Mouse (Mus musculus): Measurements from ENCODE around the gene Gnb1.
"Not testable (repeated sequence)": the region's sequence is repeated elsewhere in the genome, so short reads cannot be mapped to it uniquely, and the experiment has no call there.

The Gnb1 gene

DNA sequence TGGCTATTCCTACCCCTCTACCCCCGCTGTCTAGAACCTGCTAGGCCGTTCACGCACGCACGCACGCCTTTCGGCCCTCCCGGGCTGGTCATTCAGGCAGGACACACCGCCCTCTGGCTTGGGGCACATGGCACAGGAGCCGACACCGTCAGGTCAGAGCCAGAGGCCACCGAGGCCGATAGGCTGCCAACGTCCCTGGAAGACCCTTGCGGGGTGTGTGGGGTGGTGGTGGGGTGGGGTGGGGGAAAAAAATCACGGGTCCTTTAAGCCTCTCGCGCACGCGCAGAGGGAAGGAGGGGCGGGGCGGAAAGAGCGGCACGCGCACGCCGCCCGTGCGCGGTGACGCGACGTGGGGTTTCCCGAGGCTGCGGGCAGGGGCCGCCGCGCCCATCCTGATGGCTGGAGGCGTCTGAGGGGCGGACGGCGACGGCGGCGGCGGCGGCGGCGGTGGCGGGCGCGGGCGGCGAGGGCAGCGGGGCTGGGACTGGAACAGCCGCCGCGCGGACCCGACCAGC lies at the start of gene Gnb1:
Gnb1 (plus strand) TSS at position 372 of the 515 bp plus-strand sequence.
- peak; percentile 97 for DNase-seq

DNA sequence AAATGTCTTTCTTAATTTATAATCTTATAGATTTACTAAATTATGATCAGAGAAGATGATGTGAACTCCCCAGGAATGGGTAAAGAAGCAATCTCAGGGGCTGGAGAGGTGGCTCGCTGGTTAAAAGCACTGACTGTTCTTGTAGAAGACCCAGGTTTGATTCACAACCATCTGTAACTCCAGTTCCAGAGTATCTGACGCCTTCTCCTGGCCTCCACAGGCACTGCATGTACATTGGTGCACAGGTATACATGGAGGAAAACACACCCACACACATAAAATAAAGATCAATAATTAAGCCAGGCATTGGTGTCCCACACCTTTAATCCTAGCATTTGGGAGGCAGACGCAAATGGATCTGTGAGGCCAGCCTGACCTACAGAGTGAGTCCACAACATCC lies 48.4 kb upstream of the Gnb1 start:
- DNase-seq: no peak

DNA sequence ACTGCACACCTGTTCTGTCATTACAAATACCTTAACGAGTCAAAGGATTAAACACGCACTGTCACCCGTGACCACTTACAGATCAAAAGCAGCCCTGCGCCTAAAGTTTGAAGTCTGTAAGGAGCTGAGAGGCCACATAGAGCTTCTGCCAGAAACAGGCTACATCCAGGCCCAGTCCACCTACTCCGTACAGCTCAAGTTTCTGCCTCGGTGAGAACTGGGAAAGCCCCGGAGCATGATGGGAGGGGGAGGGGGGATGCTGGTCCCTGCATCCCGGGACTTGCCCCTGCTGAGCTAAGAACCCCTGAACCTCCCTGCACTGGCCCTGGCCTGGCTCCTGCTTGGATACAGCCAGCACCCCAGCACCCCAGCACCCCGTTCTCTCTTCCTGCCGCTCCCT lies 39.6 kb upstream of the Gnb1 start:
- DNase-seq: no peak

DNA sequence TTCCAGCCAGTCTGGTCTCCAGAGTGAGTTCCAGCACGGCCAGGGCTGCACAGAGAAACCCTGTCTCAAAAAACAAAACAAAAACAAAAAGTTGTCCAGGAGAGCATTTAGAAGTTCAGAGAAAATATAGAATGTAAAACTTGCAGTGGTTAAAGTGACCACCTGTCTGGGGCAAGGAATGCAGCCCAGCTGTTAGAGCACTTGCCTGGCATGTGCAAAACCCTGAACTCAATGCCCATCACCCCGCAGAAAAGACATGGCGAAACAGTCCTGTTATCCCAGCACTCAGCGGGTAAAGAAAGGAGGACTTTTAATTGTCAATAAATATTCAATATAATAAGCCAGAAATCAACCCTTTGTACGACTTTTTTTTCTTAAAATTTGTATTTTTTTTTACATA lies 32.6 kb upstream of the Gnb1 start:
- DNase-seq: no peak

DNA sequence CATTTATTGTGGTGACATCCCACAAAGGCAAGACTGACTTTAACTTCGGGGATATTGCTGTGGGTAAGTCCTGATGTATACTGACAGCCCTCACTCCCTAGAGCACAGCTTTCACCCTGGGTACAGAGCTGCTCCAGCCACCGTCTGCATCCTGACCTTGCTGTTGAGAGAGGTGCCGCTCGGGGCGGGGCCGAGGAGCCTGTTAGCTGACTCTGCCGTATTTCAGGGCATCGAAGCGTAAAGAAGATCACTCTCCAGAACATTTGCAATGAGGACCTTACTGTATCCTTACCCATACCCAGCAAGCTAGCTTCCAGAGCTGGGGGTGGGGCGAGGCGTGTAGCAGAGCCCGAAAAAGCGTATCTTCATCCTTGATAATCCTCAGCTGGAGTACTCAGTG lies 28.1 kb upstream of the Gnb1 start:
- no peak for DNase-seq

DNA sequence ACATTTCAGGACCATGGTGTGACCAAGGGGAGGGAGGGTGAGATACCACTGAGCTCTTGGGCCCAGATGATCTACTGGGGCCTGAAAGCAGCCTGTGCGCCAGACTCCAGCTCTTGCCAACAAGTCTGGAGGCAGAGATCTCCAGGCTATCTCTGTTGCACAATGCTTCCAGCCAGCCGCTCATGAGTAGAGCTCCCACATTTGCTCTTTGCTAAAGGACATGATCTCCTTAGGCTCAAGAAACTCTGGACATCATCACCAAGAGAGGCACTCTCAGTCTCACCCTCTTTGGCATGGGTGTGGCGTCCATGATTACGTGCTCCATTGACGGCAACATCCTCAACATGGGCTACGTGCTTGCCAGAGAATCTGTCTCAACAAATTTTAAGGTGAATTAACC lies 27.6 kb upstream of the Gnb1 start:
- no peak for DNase-seq

DNA sequence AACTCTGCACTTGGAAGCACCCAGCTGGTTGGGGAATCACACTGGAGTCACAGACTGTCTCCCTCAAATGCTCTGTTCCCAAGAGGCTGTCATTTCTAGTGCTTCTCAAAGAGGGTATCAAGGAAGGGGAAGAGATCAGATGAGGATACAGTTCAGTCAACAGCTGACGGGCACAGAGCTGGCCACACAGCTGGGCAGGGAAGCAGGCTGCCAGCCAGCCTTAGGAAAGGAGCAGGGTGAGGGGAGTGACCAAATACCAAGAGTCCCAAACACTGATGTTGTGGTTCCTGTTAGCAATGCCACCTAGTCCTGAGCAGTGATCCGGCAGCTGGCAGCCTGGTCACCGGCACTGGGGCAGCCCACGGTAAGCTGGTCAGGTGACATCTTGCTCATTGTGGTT lies 27.1 kb upstream of the Gnb1 start:
- no peak for DNase-seq

DNA sequence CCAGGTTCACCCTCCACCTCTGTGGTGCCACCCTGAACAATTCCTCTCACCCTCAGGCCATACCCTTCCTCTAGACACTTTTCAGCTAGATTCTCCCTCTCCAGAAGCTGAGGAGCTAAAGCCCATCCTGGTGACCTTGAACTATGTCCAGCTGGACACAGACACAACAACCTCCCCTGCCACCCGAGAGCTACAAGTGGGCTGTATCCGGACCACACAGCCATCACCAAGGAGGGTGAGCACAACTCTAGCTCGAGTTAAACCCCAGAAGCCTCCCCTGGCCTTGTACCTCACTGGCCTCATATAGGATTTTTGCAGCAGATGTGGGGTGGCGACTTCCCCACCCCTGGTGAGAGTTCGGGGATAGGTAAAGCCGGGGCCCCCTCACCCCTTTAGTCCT lies 25.6 kb upstream of the Gnb1 start:
- no peak for DNase-seq

DNA sequence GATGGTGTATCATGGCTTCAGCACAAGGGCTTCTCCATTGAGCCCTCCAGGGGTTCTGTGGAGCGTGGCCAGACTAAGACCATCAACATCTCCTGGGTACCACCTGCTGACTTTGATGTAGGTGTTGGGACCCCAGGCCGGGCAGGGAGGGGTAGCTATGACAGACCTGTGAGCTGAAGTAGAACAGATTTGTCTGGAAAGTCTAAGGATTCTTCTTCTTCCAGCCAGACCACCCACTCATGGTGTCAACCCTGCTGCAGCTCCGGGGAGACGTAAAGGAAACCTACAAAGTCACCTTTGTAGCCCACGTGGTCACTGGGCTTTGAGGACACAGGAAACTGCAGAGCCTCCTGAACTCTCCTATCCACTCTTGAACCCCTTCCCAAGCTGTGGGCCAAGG lies 25.1 kb upstream of the Gnb1 start:
- DNase-seq: no peak

DNA sequence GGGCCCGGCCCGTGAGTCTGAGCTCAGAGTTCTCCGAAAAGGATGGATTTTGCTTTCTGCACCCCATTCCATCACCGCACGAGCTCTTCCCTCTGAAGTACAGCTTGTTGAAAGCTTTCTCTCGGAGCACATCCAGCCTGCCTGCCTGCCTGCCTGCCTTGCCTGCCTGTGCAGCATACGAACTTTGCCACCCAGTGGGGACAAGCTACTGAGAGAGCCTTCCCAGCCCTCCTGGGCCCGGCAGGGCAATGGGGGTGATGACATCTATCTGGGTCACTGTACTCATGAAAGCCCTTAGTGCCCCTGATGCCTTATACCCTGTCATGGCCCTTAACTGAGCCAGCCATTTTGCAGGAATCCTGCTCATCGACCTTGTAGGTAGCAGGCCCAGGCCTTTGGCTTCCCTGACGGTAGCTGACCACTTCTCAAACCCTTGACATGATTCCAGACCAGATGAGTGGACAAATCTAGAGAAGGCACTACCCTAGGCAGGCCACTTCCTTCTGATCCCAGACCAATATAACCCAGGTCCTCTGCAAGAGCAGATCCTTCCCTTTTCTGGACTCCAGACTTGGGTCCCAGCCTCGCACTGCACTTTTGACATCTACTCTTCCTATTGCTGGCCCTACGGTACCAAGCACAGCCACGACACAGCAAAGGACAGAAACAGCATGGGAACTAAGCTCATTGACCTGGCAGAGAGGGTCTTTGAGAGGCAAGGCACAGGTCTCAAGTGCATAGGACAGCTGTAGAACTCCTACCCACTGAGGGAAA lies 23.7 kb upstream of the Gnb1 start:
- no peak for DNase-seq

DNA sequence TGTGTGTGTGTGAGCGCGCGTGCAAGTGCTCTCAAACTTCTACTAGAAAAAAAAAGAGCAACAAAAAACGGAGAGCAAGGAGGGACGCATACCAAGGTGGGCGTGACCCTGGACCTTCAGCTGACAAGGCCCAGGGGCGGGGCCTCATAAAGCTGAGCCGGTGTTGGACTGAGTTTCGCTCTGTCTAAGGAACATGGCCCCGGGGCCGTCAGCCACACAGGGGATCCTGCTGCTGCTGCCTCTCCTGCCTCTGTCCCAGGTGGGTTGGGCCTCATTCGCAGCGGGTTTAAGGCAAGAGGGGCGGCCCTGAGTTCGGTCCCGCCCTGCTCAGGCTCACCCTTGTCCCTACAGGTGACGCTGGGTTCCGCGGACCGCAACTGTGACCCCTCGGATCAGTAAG lies 22.2 kb upstream of the Gnb1 start, which contains the start of gene Tmem52:
Tmem52 (plus strand) TSS at position 163 of the 400 bp plus-strand sequence.
- peak; percentile 38 for DNase-seq

DNA sequence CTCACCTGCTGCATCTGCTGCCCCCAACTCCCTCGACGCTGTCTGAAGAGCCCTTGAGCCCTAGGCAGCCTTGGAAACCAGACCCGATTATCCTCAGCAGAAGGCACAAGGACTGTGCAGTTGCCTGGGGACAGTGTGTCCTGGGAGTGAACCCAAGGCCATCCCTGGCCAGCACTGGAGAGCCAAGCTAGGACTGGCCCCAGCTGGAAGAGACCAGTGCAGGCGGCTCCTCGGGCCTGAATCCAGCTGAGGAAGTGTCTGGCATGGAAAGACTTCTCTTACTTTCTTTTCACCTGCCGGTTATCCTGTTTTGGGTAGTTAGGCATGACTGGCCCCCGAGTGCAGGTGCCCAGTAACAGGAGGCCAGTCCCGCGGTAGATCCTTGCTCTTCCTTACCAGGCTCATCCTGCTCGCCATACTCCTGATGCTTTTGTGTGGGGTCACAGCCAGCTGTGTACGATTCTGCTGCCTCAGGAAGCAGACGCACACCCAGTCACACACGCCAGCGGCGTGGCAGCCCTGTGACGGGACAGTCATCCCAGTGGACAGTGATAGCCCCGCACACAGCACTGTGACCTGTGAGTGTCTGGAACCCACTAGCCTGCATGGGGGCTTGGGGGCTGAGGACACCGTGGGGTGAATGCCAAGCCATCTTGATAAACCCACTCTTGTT lies 21.4 kb upstream of the Gnb1 start:
- DNase-seq: no peak

DNA sequence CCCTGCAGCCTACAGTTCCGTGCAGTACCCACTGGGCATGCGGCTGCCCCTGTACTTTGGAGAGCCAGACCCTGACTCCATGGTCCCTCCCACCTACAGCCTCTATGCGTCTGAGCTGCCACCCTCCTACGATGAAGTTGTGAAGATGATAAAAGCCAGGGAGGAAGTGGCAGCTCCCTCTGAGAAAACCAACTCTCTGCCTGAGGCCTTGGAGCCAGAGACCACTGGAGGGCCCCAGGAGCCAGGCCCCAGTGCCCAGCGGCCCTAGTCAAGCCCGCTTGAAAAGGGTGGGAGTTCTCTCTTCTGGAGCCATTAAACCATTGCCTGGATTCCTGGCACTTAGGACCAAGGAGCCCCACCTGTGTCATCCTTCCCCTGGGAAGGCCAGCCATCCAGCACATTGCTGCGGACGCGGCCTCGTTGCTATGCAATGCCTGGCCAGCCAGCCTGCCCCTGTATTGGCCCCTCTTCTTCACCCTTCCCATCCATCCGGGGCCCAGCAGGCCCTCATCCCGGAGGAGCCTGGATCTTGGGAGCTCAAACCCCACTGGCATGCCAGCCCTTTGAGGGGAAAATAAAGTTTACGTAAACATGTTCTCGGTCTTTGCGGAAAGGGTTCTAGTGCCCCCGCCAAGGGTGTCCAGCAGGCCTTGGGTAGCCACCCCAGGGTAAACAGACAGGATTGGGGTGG lies 20.8 kb upstream of the Gnb1 start:
- DNase-seq: no peak

DNA sequence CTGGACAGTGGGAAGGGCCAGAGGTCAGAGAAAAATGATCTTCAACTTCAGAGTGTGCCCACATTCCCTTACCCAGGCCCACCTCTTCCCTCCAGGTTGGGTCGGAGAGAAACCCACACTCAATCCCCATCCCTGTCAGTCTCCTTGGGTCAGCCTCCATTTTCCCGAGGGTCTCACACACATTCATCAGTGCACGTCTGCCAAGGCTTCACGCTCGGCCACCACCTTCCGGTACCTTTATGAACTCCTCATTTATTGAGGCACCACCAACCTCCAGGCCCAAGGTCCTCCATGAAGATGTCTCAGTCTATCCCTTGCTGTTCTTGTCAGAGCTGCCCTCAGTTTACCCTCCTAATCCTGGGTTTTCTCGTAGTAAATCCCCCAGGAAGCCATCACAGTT lies 20.2 kb upstream of the Gnb1 start:
- DNase-seq: no peak

DNA sequence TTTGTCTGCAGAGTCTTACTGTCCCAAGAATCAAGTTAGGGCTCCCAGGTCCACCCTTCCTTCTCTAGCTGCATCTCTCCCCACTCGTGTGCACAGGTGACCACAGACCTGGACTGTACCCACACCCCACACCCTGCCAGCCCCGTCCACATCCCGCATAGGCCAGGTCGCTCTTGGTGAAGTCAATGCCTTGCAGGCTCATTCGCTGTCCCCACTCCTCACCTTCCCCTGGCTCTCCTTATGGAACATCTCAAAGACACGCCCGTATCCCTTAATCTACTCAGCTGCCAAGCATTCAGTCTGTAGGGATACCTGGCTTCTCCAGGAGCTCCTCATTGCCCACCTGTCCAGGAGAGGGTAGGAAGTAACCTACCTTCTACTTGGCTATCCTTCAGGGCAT lies 19.8 kb upstream of the Gnb1 start:
- DNase-seq: no peak

DNA sequence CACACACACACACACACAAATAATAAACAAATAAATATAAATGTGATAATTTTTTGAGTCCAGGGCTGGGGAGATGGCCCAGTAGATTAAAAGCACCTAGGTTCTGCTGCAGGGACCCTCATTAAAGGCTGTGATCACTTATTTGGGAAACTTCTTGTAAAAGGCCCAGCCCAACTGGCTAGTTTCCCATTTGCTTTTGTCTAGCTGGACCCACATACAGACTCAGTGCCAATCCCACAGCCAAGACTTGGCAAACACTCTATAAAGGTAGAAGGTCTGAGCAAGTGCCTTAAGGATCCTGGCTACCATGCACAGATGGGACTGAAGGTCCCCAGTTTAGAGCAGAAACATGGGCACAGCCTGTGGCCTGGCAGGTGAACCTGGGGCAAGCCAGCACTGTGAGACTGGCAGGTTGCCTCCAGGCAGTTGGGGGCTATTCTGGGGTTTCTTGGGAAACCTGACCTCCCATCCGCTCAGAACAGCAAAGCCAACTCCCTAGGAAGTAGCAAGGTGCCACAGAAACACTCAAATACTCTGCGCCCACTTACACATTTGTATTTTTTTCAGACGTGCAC lies 18.4 kb upstream of the Gnb1 start:
- DNase-seq: no peak

DNA sequence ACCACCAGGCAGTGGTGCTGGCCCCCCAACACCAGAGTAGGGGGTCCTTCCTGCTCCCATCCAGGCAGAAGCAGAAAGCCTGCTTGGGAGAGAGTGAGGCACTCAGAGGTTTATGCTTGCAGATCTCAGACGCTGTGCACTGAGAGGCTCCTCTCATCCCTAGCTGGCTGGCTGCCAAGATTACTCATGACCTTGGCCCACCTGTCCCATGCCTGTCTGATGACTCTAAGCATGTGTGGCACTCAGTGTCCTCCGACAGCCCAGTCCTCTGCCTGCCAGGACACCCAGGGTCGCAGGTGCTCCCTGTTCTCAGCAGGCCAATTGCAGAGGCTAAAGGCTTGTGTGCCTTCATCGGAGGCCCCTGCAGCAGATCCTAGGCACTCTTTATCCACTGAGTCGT lies 17.8 kb upstream of the Gnb1 start:
- no peak for DNase-seq

DNA sequence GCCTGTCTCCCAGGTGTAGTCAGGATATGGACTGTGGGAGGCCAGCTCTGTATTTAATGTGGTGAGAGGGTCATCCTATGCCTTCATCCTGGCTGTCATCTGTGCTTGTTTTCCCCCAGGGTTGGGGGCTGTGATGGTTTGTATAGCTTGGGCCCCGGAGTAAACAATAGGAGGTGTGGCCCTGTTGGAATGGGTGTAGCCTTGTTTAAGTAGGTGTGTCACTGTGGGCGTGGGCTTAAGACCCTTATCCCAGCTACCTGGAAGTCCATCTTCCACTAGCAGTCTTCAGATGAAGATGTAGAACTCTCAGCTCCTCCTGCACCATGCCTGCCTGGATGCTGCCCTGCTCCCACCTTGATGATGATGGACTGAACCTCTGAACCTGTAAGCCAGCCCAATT lies 17.4 kb upstream of the Gnb1 start:
- DNase-seq: not testable (repeated sequence)

DNA sequence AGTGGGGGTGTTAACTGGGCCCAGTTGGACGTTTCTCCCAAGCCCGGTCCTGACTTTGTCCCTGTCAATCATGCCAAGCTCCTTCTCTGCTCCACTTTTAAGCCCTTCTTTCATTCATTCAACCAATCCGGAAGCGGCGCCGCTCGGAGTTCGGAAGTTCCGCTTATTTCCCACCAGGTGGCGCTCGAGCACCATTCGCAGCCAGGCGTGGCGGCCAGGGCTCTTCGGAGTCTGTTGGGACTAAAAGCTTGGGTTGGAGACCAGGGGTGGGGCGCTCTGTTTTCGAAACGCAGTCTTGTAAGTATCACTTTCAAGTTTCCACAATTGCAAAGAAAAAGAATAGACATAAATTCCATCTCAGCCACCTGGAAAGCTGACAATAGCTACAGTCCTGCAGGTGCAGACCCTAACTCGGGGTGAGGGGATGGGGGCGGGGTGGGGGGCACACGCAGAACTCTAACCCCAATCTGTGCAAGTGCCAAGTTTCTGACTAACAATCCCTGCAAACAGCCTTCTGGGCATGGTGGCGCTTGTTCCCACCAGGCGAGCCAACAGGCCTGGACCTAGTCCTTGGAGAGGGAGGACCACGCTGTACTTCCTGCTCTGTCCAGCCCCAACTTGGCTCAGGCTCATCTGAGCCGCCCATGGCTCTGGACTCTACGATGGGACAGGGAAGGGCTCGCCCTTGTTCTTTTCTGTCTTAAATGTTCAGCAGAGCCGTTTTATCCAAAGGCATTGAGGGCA lies 9.6 kb upstream of the Gnb1 start:
- peak; percentile 84 for DNase-seq

DNA sequence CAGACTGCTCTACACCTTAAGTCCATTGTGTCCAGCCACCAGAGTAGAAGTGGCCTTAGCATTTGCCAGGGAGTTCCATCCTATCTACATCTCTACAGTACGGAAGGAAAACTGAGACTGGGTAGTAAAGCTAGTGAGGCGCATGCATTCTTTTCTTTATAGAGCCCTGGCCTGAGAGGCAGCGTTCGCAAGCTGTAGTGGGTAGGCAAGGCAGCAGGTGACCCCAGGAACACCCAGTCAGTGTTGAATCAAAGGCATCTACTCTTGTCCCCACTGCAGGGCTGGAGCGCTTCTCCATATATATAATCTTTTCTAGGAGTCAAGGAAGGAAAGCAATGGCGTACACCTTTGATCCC lies 9.1 kb upstream of the Gnb1 start:
- no peak for DNase-seq

DNA sequence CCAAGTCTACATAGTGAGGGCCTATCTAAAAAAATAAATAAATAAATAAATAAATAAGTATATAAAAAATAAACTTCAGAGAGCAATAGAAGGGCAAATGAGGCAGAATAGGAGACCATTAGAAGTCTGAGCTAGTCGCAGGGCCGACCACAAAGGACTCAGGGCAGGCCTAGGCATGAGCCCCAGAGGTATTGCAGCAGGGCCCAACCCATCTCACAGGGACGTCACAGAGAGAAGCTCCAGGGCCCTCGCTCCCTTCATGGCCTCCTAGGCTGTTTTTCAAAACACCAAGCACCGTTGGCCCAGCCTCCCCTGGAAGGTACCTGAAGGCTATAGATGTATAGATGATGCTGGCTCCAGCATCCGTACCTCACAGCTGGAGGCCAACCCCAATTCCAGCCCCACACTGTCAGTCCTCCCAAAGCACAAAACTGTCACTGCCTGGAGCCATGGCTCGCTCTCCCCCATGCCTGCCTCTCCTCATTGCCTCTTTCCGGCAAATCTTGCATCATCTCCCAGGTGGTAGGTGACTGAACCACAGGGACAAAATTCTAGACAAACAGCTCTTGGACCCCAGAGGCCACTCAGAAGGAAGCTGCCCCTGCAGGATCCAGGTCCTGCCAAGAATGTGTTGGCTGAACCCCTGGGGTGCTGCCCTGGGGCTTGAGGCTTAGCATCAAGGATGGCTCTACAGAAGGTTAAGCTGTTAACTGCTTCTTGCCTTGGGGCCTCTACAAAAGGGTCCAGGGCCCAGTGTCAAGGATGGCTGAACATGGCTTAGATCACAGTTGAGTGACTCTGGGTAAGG lies 8.2 kb upstream of the Gnb1 start:
- no peak for DNase-seq

DNA sequence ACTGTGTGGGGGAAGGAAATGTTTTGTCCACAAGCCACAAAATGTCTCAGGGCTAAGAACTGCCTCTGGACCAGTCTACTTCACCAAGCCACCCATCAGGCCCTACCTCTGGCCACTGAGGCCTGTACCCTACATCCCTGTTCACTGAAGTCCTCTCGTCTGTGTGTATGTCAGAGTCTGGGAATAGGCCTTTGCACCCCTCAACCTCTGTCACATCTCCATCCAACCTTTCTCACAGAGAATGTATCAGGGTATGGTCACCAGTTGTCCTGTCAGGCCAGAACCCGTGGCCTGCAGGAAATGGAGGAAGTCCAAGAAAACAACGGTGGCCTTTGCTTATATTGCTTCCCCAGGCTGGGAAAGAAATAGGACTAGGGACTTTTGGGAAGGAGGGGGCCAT lies 5.6 kb upstream of the Gnb1 start:
- DNase-seq: no peak

All from thymus, postnatal 14 days (tissue).